Mouse (Mus musculus): ENCODE data around the gene Sgk2.

Gene Sgk2

DNA sequence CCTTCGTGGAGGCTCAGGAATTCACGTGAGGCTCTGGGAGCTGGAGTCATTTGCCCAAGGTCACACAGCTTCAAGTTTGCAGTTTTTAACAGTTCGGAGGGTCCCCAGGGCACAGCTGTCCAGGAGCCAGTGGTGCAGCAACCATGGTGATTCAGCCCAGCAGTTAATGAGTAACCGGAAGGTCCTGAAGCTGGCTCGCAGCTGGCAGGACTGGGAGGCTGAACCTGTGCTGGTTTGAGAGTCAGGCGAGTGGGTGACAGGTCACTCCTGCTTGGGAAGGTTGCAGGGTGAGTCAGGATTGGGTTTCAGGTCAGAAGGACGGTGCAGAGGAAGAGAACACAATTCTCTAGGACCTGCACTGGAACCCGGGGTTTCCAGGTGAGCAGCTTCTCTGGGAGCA lies at the start of gene Sgk2:
Gene Sgk2 (plus strand): TSS at position 113 of the 400 bp plus-strand sequence.
- DNase-seq, result peak; percentile 16

DNA sequence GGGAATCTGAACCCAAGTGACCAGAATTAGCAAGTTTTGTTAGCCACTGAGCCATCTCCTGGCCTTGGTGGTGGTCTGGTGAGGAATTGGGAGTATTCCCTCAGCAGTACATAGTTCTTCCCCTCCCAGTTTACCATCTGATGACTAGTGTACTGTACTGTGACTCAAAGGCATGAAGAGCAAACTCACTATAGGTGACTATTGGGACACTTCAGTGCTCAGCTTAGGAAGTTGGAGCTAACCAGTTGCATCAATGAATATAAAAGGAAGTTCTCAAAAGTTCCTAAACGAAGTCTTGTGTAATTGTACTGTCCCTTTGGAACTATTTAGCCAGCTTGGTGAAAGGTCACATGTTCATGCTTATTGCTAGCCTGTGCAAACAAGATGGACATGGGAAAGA lies 47.6 kb upstream of the Sgk2 start:
- DNase-seq, result no peak

GRCm38 (mm10) chr2:162943148-162943846 lies 43.8 kb upstream of the Sgk2 start, which contains the start of gene L3mbtl1:
Gene L3mbtl1 (plus strand): TSS chr2:162943472.
- no peak for DNase-seq

GRCm38 (mm10) chr2:162943931-162944330 lies 43.2 kb upstream of the Sgk2 start:
- DNase-seq, result no peak

DNA sequence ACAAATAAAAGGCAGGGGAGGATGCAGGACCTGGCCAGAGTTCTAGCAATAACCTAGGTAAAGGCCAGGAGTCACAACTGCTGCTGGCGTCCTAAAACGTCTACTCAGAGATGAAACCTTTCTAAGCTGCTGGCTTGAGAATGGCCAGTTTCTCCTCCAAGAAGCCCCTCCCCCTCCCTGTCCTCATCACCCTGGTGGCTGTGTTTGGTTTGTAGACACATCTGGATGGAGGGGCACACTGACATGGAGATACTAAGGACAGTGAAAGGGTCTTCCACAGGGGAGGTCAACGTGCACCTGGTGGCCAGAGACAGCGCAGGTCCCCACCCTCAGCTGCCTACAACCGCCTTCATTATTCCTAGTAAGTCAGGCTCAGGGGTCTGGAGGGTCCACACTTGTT lies 40.2 kb upstream of the Sgk2 start:
- no peak for DNase-seq

DNA sequence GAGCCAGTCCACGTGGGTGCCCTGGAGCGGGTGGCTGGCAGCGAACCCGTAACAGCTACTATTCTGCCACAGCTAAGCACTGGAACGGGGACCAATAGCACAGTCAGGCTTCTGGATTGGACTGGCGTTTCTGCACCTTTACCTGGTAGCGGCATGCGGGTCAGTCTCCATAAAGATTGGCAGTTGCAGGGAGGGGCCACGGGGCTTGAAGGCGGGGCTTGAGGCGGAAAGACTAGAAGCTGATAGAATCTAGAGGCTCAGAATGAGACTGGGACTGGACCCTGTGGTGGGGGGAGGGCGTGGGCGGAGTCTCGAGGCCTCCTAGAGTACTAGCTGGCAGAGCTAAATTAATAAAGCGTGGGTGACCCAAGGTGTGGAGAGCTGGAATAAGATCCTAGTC lies 39.4 kb upstream of the Sgk2 start:
- peak; percentile 46 for DNase-seq

DNA sequence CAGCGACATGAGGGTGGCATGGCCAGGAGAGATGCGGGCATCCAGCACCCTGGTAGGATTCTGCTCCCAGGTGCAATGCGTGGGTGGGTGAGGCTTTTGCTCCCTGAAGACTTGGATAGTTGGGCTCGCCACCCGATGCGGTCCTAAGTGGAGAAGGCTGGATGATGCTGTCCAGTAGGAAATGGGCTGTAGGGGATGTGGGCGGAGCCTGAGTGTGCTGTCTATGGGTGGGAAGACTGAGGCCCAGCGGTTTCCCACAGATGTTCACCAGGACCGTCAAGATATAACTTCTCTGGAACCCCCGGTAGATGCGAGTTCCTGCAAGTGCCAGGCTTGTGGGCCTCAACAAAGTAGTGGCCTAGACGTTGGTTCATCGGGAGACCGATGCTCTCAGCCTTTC lies 38.9 kb upstream of the Sgk2 start:
- DNase-seq, result no peak

DNA sequence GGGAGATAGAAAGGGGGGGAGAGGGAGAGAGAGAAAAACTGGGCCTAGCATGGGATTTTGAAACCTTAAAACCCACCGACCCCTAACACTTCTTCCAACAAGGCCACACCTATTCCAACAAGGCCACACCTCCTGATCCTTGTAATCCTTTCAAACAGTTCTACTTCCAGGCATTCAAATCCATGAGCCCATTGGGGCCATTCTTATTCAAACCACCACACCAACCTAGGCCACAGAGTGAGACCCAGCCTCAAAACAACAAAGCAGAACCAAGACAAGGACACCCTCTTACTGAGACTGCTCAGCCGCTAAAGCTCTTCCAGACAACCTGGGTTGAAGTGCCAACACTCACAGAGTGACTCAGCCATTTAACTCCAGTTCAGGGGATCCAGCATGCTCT lies 36.4 kb upstream of the Sgk2 start:
- DNase-seq, result no peak

- DNase-seq, result no peak
Measured at GRCm38 (mm10) chr2:162956843-162957242, 30.3 kb upstream of the Sgk2 start.

GRCm38 (mm10) chr2:162961321-162961720 lies 25.8 kb upstream of the Sgk2 start:
- DNase-seq, result no peak

GRCm38 (mm10) chr2:162966734-162967133 lies 20.4 kb upstream of the Sgk2 start:
- DNase-seq, result no peak

DNA sequence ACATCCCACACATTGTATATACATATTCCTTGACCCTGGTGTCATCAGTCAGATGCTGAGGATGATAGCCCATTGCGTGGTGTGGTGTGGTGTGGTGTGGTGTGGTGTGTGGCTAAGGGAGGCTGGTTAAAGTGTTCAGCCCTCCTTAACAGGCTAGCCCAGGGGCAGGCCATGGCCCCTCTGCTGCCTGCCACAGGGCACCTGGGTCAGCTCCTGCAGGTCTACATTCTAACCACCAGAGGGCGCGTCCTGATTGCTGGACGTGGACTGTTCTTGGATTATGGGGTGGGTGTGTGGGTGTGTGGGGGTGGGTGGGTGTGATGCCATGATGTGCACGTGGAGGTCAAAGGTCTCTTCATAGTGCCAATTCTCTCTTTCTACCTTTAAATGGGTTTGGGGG lies 18.8 kb upstream of the Sgk2 start:
- peak; percentile 61 for DNase-seq

GRCm38 (mm10) chr2:162969101-162969500 lies 18.0 kb upstream of the Sgk2 start:
- DNase-seq, result no peak

- DNase-seq, result no peak
Measured at GRCm38 (mm10) chr2:162970896-162971295, 16.2 kb upstream of the Sgk2 start.

GRCm38 (mm10) chr2:162972752-162973151 lies 14.4 kb upstream of the Sgk2 start:
- DNase-seq, result no peak

DNA sequence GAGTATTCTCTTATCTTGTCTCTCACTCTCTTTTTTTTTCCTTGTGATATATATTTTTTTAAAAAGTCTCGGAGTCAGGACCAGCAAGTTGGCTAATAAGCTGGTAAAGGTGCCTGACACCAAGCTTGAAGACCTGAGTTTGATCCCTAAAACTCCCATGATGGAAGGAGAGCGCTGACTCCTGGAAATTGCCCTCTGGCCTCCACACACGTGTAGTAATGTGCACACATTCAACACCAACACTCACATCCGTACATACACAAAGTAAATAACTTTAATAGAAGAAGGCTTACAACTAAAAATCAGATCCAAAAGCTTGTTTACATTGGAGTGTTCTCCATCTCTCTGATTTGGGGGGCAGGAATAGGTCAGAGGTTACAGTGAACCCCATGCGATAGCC lies 13.9 kb upstream of the Sgk2 start:
- no peak for DNase-seq

DNA sequence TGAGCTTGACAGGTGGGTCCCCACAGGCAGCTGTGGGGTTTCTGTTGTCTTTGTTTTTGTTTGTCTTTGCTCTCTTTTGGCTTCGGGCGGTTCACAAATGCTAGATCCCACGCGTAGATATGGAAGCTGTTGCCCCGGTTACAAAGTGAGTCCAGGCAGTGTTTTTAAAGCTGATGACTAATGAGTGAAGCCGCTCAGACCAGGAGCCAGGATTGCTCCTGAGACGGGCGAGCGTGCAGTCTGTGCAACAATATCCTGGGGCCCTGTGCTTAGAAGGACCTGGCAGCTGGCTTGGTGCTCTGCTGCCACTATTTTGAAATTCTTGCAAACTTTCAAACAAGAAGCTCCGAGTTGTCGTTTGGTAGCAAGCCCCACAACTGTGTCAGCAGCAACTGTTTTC lies 13.5 kb upstream of the Sgk2 start:
- DNase-seq, result peak; percentile 8

DNA sequence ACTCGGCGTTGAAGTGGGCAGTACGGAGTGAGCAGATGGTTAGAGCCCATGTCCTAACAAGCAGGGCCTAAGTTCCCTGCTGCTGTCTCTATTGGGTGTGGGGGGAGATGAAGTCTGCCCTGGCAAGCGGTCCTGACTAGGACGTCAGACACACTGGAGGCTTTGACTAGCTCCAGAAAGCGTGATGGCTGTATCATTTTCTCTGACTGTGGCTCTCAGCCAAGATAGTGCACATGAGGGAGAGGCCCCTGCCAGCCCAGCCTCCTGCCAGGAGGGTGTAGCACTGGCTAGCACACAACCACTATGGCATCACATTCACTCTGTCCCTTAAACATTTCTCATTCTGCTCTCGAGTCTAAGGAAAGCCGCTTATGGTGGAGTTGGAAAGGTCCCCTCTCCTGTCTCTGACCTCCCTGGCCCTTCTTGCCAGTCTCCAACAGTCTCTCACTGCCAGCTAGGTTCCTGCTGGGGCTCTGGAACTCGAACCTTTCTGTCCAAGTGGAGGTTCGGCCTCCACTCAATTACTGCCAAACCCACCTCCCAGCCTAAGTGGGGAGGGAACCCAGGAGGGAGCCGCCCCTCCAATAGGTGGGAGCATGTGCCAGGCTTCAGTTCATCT lies 11.9 kb upstream of the Sgk2 start:
- DNase-seq, result peak; percentile 25

GRCm38 (mm10) chr2:162976001-162976400 lies 11.1 kb upstream of the Sgk2 start:
- DNase-seq, result peak; percentile 76

DNA sequence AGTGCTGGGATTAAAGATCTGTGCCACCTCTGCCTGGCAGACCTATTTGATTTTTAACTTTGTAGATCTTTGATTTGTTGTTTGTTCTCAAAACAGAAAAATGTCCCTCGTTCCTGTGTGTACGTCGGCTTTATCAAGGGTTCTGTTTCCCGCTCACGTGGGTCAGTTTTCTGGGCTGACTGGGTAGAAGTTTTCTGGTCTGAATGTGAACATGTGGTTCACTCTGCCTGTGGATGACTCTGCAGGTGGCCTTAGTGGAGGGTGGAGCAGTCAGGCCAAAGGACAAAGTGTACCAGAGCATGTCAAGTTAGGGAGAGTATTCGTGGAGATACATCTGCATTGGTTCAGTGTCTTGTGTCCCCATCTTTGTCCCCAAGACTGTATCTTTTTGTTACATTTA lies 2.7 kb upstream of the Sgk2 start:
- no peak for DNase-seq

DNA sequence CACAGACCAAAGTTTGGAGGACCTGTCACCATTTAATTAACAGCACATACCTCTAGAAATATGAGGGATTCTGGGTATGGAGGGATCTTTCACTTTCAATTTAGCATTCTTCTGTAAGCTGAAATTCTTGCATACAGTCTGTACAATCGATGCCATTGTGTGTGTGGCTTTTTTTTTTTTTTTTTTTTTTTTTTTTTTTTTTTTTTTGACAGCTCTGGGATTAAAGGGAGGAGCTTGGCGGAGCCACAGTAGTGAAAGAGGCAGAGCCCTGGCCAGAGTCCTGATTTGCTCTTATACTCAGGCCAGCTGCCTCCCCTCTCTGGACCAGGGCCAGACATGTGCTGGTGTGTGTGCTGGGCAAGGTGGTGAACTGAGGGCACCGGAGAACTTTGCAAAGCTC lies 1.2 kb upstream of the Sgk2 start:
- peak; percentile 77 for DNase-seq

DNA sequence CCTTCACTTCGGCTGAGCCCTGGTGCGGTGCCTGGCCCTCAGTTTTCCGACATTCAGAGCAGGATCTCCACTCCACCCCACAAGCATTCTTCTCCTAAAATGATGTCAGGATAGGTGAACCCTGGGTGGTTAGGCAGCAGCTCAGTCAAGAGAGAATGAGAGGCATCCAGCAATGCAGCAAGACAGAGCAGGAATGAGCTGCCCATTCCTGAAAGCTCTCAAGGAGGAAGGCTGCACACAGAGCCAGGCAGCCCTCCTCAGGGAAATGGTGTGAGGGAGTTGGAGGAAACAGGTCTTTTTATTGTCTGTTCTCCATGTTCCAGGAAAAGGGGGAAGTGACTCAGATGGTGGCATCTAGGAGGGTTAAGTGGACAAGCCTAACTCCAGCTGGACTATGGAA lies 366 bp upstream of the Sgk2 start:
- no peak for DNase-seq

- no peak for DNase-seq
Measured at GRCm38 (mm10) chr2:162988235-162988634, 1.1 kb downstream of the Sgk2 start.

DNA sequence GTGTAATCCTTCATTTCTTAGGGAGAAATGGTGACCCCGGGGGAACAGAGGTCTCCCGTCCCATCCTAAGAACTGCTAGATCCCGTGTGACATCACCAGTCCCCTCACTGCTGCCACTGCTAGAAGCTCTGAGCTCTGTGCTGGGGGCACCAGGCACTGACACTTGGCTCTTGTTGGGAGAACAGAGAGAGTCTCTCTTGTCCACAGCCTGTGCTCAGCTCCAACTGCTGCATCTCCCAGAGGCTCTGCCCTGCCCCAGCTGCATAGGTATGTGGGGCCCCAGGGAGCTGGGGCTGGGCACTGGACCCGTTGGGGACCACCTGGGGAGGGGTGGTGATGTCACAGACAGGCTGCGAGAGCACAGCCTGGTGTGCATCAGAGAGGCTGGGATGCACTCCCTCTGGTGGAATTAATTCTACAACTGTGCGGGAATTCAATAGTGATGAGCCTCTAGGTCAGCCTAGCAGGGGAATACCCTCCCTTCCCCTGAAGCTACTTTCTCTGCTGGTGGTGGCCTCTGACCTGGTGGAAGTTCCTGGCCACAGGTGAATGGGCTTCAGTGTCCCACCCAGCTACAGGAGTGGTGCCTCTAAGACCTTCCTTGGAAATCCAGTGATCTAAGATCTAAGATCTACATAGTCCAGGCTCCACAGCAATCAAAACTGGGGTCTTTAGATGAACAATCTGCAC lies 4.4 kb downstream of the Sgk2 start:
- DNase-seq, result no peak
